In genomic region chr13:98027122-98027521, GRCm38 (mm10) we compare ENCODE assay signal across 10 mouse cellular contexts.
DNase-seq lines count a peak whose midpoint lies in the region; ATAC-seq and TF ChIP-seq lines count a peak whose summit lies in the region.
"Had no signal": no experiment of that assay in that cellular context is flagged by ENCODE, and none has a peak within 500 bp of the region (broad histone marks: within the 10 kb centered on the region; RNA-seq: fewer than 3 reads in every experiment).

No protein-coding gene starts in this region.

- H3K9ac ChIP-seq in heart, postnatal 0 days (replicated peaks; ENCODE audit: low read depth, low read length) = no peak overlapping the region
- no peak overlapping the region for H3K9ac ChIP-seq in stomach, postnatal 0 days (ENCODE audit: low read length)
- H3K9ac ChIP-seq: limb, embryonic 12.5 days had no signal

- ATAC-seq in heart, postnatal 0 days (ENCODE audit: insufficient read depth, low read depth) = no peak
- no peak for ATAC-seq in stomach, postnatal 0 days (ENCODE audit: low FRiP score, low TSS enrichment)
- ATAC-seq in activated CD4-positive, CD25-positive, alpha-beta regulatory T cell, adult 4 months = no peak
- no peak for ATAC-seq in erythroblast, adult 5-6 weeks (replicated peaks; ENCODE audit: low FRiP score, poor library complexity, severe bottlenecking)

- WGBS in heart, postnatal 0 days = 67% methylated on average over 5 of the region's 5 CpGs
- 43% methylated on average over 5 of the region's 5 CpGs for WGBS in lung, adult 2 months
- 66% methylated on average over 5 of the region's 5 CpGs for WGBS in stomach, postnatal 0 days

- H3K36me3 ChIP-seq in heart, postnatal 0 days (replicated peaks; ENCODE audit: control insufficient read depth, insufficient read depth, low read length) = no peaks in the 10 kb centered on the region
- H3K36me3 ChIP-seq in stomach, postnatal 0 days (ENCODE audit: control insufficient read depth, insufficient read depth, low read length) = no peaks in the 10 kb centered on the region; the same call in 1 of the 2 replicates
- H3K36me3 ChIP-seq: limb, embryonic 12.5 days had no signal

- peak; percentile 27 for TF ChIP-seq CTCF in heart, postnatal 0 days (IDR thresholded peaks at IDR 0.05; ENCODE audit: low read depth)
- 0 out of 2 replicates have a peak, but pooled peaks have one; percentile 5 for TF ChIP-seq CTCF in lung, adult 2 months (IDR thresholded peaks at IDR 0.05; ENCODE audit: insufficient read depth, low read length)
- TF ChIP-seq CTCF in stomach, postnatal 0 days (IDR thresholded peaks at IDR 0.05; ENCODE audit: low read depth) = peak; percentile 58

- H3K9me3 ChIP-seq in heart, postnatal 0 days (replicated peaks; ENCODE audit: control insufficient read depth, low read length) = no peaks in the 10 kb centered on the region
- no peaks in the 10 kb centered on the region for H3K9me3 ChIP-seq in stomach, postnatal 0 days (ENCODE audit: control insufficient read depth, low read length)

- DNase-seq in heart, postnatal 0 days (ENCODE audit: low spot score) = peak; percentile 43
- no peak for DNase-seq in heart, adult 8-10 months (ENCODE audit: low spot score)
- peak; percentile 31 for DNase-seq in urinary bladder, postnatal 14 days (ENCODE audit: low spot score)
- DNase-seq in urinary bladder, adult 18-20 months (ENCODE audit: low spot score in 2 of 2) = no peak
- no peak for DNase-seq in lung, adult 2 months
- DNase-seq in stomach, postnatal 0 days (ENCODE audit: low spot score) = no peak
- DNase-seq: midbrain, embryonic 14.5 days had no signal

- H3K4me2 ChIP-seq in heart, postnatal 0 days (ENCODE audit: low read depth, low read length) = no peak overlapping the region
- no peak overlapping the region for H3K4me2 ChIP-seq in stomach, postnatal 0 days (replicated peaks; ENCODE audit: low read depth)
- H3K4me2 ChIP-seq: limb, embryonic 12.5 days had no signal

- no peaks in the 10 kb centered on the region for H3K27me3 ChIP-seq in heart, postnatal 0 days (ENCODE audit: control insufficient read depth, insufficient read depth, low read length)
- H3K27me3 ChIP-seq in stomach, postnatal 0 days (ENCODE audit: control insufficient read depth, insufficient read depth, low read length) = no peaks in the 10 kb centered on the region
- H3K27me3 ChIP-seq: limb, embryonic 12.5 days had no signal

- no peak for TF ChIP-seq POLR2A in lung, adult 2 months (IDR thresholded peaks at IDR 0.05; ENCODE audit: borderline replicate concordance, extremely low read depth, low read depth, low read length)

- H3K4me3 ChIP-seq in heart, postnatal 0 days (ENCODE audit: low read depth, low read length) = no peak overlapping the region
- no peak overlapping the region for H3K4me3 ChIP-seq in lung, adult 2 months (replicated peaks; ENCODE audit: extremely low read depth, low read depth, low read length)
- no peak overlapping the region for H3K4me3 ChIP-seq in stomach, postnatal 0 days (ENCODE audit: low read depth, low read length)
- H3K4me3 ChIP-seq: limb, embryonic 12.5 days had no signal

- H3K27ac ChIP-seq in heart, postnatal 0 days (ENCODE audit: low read depth) = peak overlapping the region; percentile 71
- H3K27ac ChIP-seq in stomach, postnatal 0 days (replicated peaks) = 0 out of 2 replicates have a peak overlapping the region, but pooled peaks have one; percentile 30
- H3K27ac ChIP-seq: limb, embryonic 12.5 days had no signal

- H3K4me1 ChIP-seq in heart, postnatal 0 days (ENCODE audit: control insufficient read depth, insufficient read depth) = peaks cover 12% of the 10 kb centered on the region
- H3K4me1 ChIP-seq in lung, adult 2 months (ENCODE audit: control insufficient read depth, insufficient read depth, low read length) = peaks cover 6% of the 10 kb centered on the region; the same call in 1 of the 2 replicates
- no peaks in the 10 kb centered on the region; the same call in 1 of the 2 replicates for H3K4me1 ChIP-seq in stomach, postnatal 0 days (replicated peaks; ENCODE audit: control insufficient read depth, insufficient read depth)

- no peak for TF ChIP-seq EP300 in heart, postnatal 0 days (IDR thresholded peaks at IDR 0.05; ENCODE audit: low read depth)
- no peak for TF ChIP-seq EP300 in stomach, postnatal 0 days (optimal IDR thresholded peaks at IDR 0.05)

Comparison
In these comparisons a context has a peak if more than half of its experiments do, and no peak if none do; other contexts are left out.
1. DNase-seq: peak in heart, postnatal 0 days (single experiment) and urinary bladder, postnatal 14 days (single experiment); none in heart, adult 8-10 months (single experiment), urinary bladder, adult 18-20 months (0 of 2), lung, adult 2 months (single experiment) and stomach, postnatal 0 days (single experiment).
2. CTCF ChIP-seq: peak in every context shown above with its lines; median percentile 58 in stomach, postnatal 0 days; 27 in heart, postnatal 0 days; 5 in lung, adult 2 months.